Mouse (Mus musculus): ENCODE results near the gene Gm27179.
"Not testable (repeated sequence)": the region's sequence is repeated elsewhere in the genome, so short reads cannot be mapped to it uniquely, and the experiment has no call there.

- not testable (repeated sequence) for TF ChIP-seq CTCF, EP300 (IDR thresholded peaks at IDR 0.05; ENCODE audit: low read depth)
Observed at GRCm38 (mm10) chr14:69544033-69544432, 31.7 kb upstream of the Gm27179 start.

Data from heart, postnatal 0 days (tissue).